In genomic region chr8:72443338-72443993, GRCm38 (mm10) we compare ENCODE assay signal across 8 mouse cellular contexts. TPM values are rescaled to one million over a fixed set of nuclear protein-coding genes. Genes with fewer than 3 reads are reported as not detected.
DNase-seq lines count a peak whose midpoint lies in the region; ATAC-seq lines count a peak whose summit lies in the region.

Gene Calr3, minus strand, starts transcription at chr8:72443870.
Gene 1700030K09Rik, plus strand, starts transcription at chr8:72443880.

- no peaks in the 10 kb centered on the region for H3K27me3 ChIP-seq in hindbrain, embryonic 12.5 days

- H3K9me3 ChIP-seq in hindbrain, embryonic 12.5 days (replicated peaks) = no peaks in the 10 kb centered on the region

- H3K4me3 ChIP-seq in hindbrain, embryonic 12.5 days = peak within 1 kb of the TSS; percentile 36

- H3K9ac ChIP-seq in hindbrain, embryonic 12.5 days = peak within 1 kb of the TSS; percentile 57

- peaks cover 13% of the 10 kb centered on the region for H3K36me3 ChIP-seq in hindbrain, embryonic 12.5 days

- H3K27ac ChIP-seq in hindbrain, embryonic 12.5 days = no peak within 1 kb of the TSS

- peak; percentile 98 for DNase-seq in NIH3T3 (ENCODE audit: low read depth)
- DNase-seq in cerebellum, postnatal 10 days = peak; percentile 98 to 99
- DNase-seq in frontal cortex, postnatal 10 days (ENCODE audit: low spot score in 2 of 2) = peak; percentile 98 to 99
- peak; percentile 97 to 99 for DNase-seq in layer of hippocampus, postnatal 14 days (ENCODE audit: low spot score in 2 of 2)
- DNase-seq in lung, postnatal 14 days = peak; percentile 99
- peak; percentile 94 for DNase-seq in retina, adult 2 months (ENCODE audit: low read depth, low spot score)
- DNase-seq in thymus, postnatal 36 days = peak; percentile 97 to 99

- H3K4me1 ChIP-seq in hindbrain, embryonic 12.5 days = peaks cover 8% of the 10 kb centered on the region; the same call in 1 of the 2 replicates

- ATAC-seq in hindbrain, embryonic 12.5 days (ENCODE audit: low FRiP score) = peak; percentile 99

- 4% methylated on average over 34 of the region's 34 CpGs for WGBS in hindbrain, embryonic 12.5 days

- peak within 1 kb of the TSS; percentile 61 for H3K4me2 ChIP-seq in hindbrain, embryonic 12.5 days (replicated peaks)

RNA-seq across cellular contexts. Expression of gene Calr3, which starts in this region (rescaled TPM):
- 1.3 and 1.9 TPM in 2 replicates for polyA plus RNA-seq in hindbrain, embryonic 12.5 days (2016; fragmentation: Nextera tagmentation; extraction: Ambion mirVana)
- total RNA-seq in layer of hippocampus, postnatal 14 days (2021) = 1 to 10 TPM in 1 of 2 experiments, under 1 TPM in 1; 0.78 to 1.5 TPM

RNA-seq across cellular contexts. Expression of gene 1700030K09Rik, which starts in this region (rescaled TPM):
- 15.9 and 16.5 TPM in 2 replicates for polyA plus RNA-seq in hindbrain, embryonic 12.5 days (2016; fragmentation: Nextera tagmentation; extraction: Ambion mirVana)
- total RNA-seq in layer of hippocampus, postnatal 14 days (2021) = 10 to 100 TPM; 10.7 to 13.2 TPM
